Mouse (Mus musculus): ENCODE data around the gene Ptpn13. TPM values are rescaled to one million over a fixed set of nuclear protein-coding genes. Genes with fewer than 3 reads are reported as not detected.
A peak's percentile ranks its signal among the peaks of the same experiment; 100 is the strongest.

Gene Ptpn13
- polyA plus RNA-seq, 1 experiment from 2014 or later: 8.7 TPM

- no peaks in the 10 kb centered on the region for H3K27me3 ChIP-seq (ENCODE audit: control insufficient read depth, insufficient read depth, low read length)
- H3K4me3 ChIP-seq (replicated peaks; ENCODE audit: low read depth, low read length): no peak overlapping the region
- H3K36me3 ChIP-seq (ENCODE audit: control insufficient read depth, insufficient read depth, low read length): no peaks in the 10 kb centered on the region
- no peaks in the 10 kb centered on the region for H3K9me3 ChIP-seq (ENCODE audit: control insufficient read depth, low read length)
- no peak for ATAC-seq (ENCODE audit: low FRiP score, low TSS enrichment)
- no peak overlapping the region for H3K9ac ChIP-seq (replicated peaks; ENCODE audit: low read length)
- no peak overlapping the region for H3K4me2 ChIP-seq (ENCODE audit: low read length)
- DNase-seq: no peak
- H3K27ac ChIP-seq (replicated peaks; ENCODE audit: low read depth, low read length): no peak overlapping the region
- WGBS: 92% methylated on average over 10 of the region's 10 CpGs
- no peaks in the 10 kb centered on the region for H3K4me1 ChIP-seq (ENCODE audit: control insufficient read depth, insufficient read depth, low read length)
Observed at GRCm38 (mm10) chr5:103610856-103611472, 186.0 kb downstream of the Ptpn13 start.

GRCm38 (mm10) chr5:103612316-103612715, 187.3 kb downstream of the Ptpn13 start:
- WGBS: 83% methylated on average over 7 of the region's 7 CpGs
- DNase-seq (no peak), ATAC-seq (ENCODE audit: low FRiP score, low TSS enrichment) (no peak)

DNA sequence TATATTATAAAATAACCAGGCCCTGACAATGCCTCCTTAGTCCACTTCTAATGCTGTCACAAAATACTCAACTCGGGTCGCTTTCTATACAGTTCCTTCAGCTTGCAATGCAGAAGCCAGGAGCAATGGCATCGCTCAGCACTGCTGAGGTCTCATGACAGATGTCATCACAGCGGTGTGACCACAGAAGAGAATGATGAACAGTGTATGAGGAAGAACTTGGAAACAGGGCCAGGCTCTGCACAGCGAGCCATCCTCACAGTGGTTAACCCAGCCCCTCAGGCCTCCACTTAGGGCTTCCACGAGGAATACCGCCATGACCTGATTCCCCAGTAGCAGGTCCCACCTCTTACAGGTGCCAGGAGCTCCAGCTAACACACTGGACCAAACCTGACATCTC, 189.4 kb downstream of the Ptpn13 start:
- no peak overlapping the region for H3K4me3 ChIP-seq (replicated peaks; ENCODE audit: low read depth, low read length)
- H3K36me3 ChIP-seq (ENCODE audit: control insufficient read depth, insufficient read depth, low read length): no peaks in the 10 kb centered on the region
- no peak overlapping the region for H3K27ac ChIP-seq (replicated peaks; ENCODE audit: low read depth, low read length)
- WGBS: 92% methylated on average over 7 of the region's 7 CpGs
- no peak overlapping the region for H3K9ac ChIP-seq (replicated peaks; ENCODE audit: low read length)
- no peak overlapping the region for H3K4me2 ChIP-seq (ENCODE audit: low read length)
- H3K27me3 ChIP-seq (ENCODE audit: control insufficient read depth, insufficient read depth, low read length): no peaks in the 10 kb centered on the region
- no peaks in the 10 kb centered on the region for H3K9me3 ChIP-seq (ENCODE audit: control insufficient read depth, low read length)
- ATAC-seq (ENCODE audit: low FRiP score, low TSS enrichment) (no peak), DNase-seq (no peak)
- H3K4me1 ChIP-seq (ENCODE audit: control insufficient read depth, insufficient read depth, low read length): no peaks in the 10 kb centered on the region

More at GRCm38 (mm10) chr5:103612316-103612715, 187.3 kb downstream of the Ptpn13 start:
- Histone ChIP-seq H3K4me2 (ENCODE audit: low read length) (no peak overlapping the region), H3K27me3 (ENCODE audit: control insufficient read depth, insufficient read depth, low read length) (no peaks in the 10 kb centered on the region), H3K27ac (replicated peaks; ENCODE audit: low read depth, low read length) (no peak overlapping the region), H3K4me1 (ENCODE audit: control insufficient read depth, insufficient read depth, low read length) (no peaks in the 10 kb centered on the region), H3K36me3 (ENCODE audit: control insufficient read depth, insufficient read depth, low read length) (no peaks in the 10 kb centered on the region), H3K9ac (replicated peaks; ENCODE audit: low read length) (no peak overlapping the region), H3K4me3 (replicated peaks; ENCODE audit: low read depth, low read length) (no peak overlapping the region), H3K9me3 (ENCODE audit: control insufficient read depth, low read length) (no peaks in the 10 kb centered on the region)

DNA sequence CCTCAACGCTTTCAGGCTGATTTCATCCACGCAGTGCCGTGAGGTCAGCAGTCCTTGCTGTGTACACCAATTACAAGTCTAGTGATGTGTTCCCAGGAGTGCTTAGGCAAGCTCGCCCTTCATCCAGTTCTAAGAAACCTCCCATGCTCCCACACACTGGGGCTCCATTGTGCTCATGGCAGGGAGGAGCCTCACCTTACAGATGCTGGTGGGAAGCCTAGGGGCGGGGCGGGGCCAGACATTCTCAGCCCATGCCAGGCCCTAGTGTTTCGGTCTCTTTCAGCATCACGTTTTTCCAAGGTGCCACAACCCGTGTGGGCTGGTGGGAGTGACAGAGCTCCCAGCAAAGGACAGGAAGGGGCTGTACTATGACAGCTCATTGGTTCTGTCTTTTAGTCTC, 192.2 kb downstream of the Ptpn13 start:
- WGBS: 65% methylated on average over 9 of the region's 9 CpGs
- Histone ChIP-seq H3K36me3 (ENCODE audit: control insufficient read depth, insufficient read depth, low read length) (no peaks in the 10 kb centered on the region), H3K9me3 (ENCODE audit: control insufficient read depth, low read length) (no peaks in the 10 kb centered on the region), H3K4me3 (replicated peaks; ENCODE audit: low read depth, low read length) (no peak overlapping the region), H3K4me1 (ENCODE audit: control insufficient read depth, insufficient read depth, low read length) (no peaks in the 10 kb centered on the region), H3K27ac (replicated peaks; ENCODE audit: low read depth, low read length) (no peak overlapping the region), H3K27me3 (ENCODE audit: control insufficient read depth, insufficient read depth, low read length) (no peaks in the 10 kb centered on the region), H3K9ac (replicated peaks; ENCODE audit: low read length) (no peak overlapping the region), H3K4me2 (ENCODE audit: low read length) (no peak overlapping the region)
- DNase-seq: no peak
- ATAC-seq (ENCODE audit: low FRiP score, low TSS enrichment): no peak

DNA sequence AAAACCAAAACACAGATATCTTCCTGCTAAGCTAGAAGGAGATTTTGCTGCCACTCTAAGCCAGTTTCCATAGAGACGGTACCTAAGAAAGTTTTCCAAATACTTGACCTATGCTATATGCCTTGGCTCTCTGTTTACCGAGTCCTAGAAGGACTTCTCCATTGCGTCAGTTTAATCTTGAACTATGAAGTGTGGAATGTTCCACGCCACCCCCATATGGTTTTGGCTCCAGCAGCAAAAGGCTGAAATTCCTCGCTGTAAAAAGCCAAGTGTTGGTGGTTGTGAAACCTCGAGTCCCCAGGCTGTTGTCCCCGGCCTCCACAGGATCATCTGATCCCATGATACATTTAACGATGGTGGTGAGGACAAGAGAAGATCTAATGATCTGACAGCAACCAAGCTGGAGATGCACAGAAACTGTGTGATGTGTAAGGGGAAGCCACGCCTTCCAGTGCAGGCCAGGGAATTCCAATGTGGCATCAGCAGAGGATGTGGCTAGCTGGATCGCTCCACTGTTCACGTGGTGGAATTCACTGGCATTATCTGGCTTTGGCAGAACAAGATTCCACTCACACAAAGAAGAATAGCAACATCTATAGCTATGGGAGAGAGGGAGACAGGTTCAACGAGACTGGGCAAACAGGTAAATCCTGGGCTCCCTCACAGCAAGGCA, 195.4 kb downstream of the Ptpn13 start:
- 84% methylated on average over 12 of the region's 12 CpGs for WGBS
- ATAC-seq (ENCODE audit: low FRiP score, low TSS enrichment) (no peak), DNase-seq (no peak)
- Histone ChIP-seq H3K9ac (replicated peaks; ENCODE audit: low read length) (no peak overlapping the region), H3K27me3 (ENCODE audit: control insufficient read depth, insufficient read depth, low read length) (no peaks in the 10 kb centered on the region), H3K36me3 (ENCODE audit: control insufficient read depth, insufficient read depth, low read length) (no peaks in the 10 kb centered on the region), H3K27ac (replicated peaks; ENCODE audit: low read depth, low read length) (no peak overlapping the region), H3K4me3 (replicated peaks; ENCODE audit: low read depth, low read length) (no peak overlapping the region), H3K4me1 (ENCODE audit: control insufficient read depth, insufficient read depth, low read length) (no peaks in the 10 kb centered on the region), H3K4me2 (ENCODE audit: low read length) (no peak overlapping the region), H3K9me3 (ENCODE audit: control insufficient read depth, low read length) (no peaks in the 10 kb centered on the region)

GRCm38 (mm10) chr5:103622321-103622720, 197.3 kb downstream of the Ptpn13 start:
- Histone ChIP-seq H3K4me2 (ENCODE audit: low read length) (no peak overlapping the region), H3K27me3 (ENCODE audit: control insufficient read depth, insufficient read depth, low read length) (no peaks in the 10 kb centered on the region), H3K27ac (replicated peaks; ENCODE audit: low read depth, low read length) (no peak overlapping the region), H3K4me1 (ENCODE audit: control insufficient read depth, insufficient read depth, low read length) (no peaks in the 10 kb centered on the region), H3K36me3 (ENCODE audit: control insufficient read depth, insufficient read depth, low read length) (no peaks in the 10 kb centered on the region), H3K9me3 (ENCODE audit: control insufficient read depth, low read length) (no peaks in the 10 kb centered on the region), H3K9ac (replicated peaks; ENCODE audit: low read length) (no peak overlapping the region), H3K4me3 (replicated peaks; ENCODE audit: low read depth, low read length) (no peak overlapping the region)
- no peak for ATAC-seq (ENCODE audit: low FRiP score, low TSS enrichment)
- 82% methylated on average over 5 of the region's 5 CpGs for WGBS
- no peak for DNase-seq

DNA sequence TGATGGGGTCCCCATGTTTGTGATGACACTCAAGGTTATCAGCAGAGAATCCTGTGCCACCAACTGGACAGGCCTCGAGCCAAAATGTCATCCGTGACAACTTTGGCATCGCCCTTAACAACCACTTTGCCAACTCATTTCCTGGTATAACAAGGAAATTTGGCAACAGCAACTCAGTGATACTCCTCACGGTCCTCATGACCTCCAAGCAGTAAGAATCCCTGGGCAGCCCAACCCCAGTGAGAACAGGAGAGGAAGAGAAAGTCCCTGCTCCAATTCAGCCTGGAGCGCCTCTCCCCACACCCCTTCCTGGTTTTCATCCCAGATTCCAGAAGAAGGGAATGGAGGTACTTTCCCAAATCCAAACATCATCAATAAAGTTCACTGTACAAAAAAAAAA, 199.8 kb downstream of the Ptpn13 start:
- no peak for DNase-seq
- Histone ChIP-seq H3K36me3 (ENCODE audit: control insufficient read depth, insufficient read depth, low read length) (no peaks in the 10 kb centered on the region), H3K4me1 (ENCODE audit: control insufficient read depth, insufficient read depth, low read length) (no peaks in the 10 kb centered on the region), H3K27ac (replicated peaks; ENCODE audit: low read depth, low read length) (no peak overlapping the region), H3K9ac (replicated peaks; ENCODE audit: low read length) (no peak overlapping the region), H3K4me2 (ENCODE audit: low read length) (no peak overlapping the region), H3K27me3 (ENCODE audit: control insufficient read depth, insufficient read depth, low read length) (no peaks in the 10 kb centered on the region), H3K4me3 (replicated peaks; ENCODE audit: low read depth, low read length) (no peak overlapping the region), H3K9me3 (ENCODE audit: control insufficient read depth, low read length) (no peaks in the 10 kb centered on the region)
- 95% methylated on average over 5 of the region's 5 CpGs for WGBS
- no peak for ATAC-seq (ENCODE audit: low FRiP score, low TSS enrichment)

DNA sequence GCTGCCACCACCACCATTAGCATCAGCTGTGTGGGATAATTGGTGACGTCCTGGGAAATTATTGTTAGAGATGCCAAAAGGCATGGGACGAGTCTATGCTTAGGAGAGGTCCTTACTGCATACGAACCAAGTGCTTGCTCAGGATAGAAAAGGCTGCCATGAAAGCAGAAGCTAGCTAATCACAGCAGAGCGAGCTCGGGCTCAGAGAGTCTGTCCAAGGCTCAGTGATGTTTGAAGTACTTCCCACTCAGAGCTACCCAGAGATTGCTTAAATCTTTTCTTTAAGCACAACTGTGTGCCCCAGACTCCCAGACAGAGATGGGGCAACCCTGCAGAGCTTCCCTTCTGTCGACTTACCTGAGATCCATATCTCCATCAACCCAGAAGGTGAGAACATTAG, 203.5 kb downstream of the Ptpn13 start:
- Histone ChIP-seq H3K9ac (replicated peaks; ENCODE audit: low read length) (no peak overlapping the region), H3K4me2 (ENCODE audit: low read length) (no peak overlapping the region), H3K4me3 (replicated peaks; ENCODE audit: low read depth, low read length) (no peak overlapping the region), H3K27ac (replicated peaks; ENCODE audit: low read depth, low read length) (no peak overlapping the region), H3K36me3 (ENCODE audit: control insufficient read depth, insufficient read depth, low read length) (no peaks in the 10 kb centered on the region), H3K9me3 (ENCODE audit: control insufficient read depth, low read length) (no peaks in the 10 kb centered on the region), H3K27me3 (ENCODE audit: control insufficient read depth, insufficient read depth, low read length) (no peaks in the 10 kb centered on the region), H3K4me1 (ENCODE audit: control insufficient read depth, insufficient read depth, low read length) (no peaks in the 10 kb centered on the region)
- 84% methylated on average over 6 of the region's 6 CpGs for WGBS
- no peak for ATAC-seq (ENCODE audit: low FRiP score, low TSS enrichment)
- no peak for DNase-seq

DNA sequence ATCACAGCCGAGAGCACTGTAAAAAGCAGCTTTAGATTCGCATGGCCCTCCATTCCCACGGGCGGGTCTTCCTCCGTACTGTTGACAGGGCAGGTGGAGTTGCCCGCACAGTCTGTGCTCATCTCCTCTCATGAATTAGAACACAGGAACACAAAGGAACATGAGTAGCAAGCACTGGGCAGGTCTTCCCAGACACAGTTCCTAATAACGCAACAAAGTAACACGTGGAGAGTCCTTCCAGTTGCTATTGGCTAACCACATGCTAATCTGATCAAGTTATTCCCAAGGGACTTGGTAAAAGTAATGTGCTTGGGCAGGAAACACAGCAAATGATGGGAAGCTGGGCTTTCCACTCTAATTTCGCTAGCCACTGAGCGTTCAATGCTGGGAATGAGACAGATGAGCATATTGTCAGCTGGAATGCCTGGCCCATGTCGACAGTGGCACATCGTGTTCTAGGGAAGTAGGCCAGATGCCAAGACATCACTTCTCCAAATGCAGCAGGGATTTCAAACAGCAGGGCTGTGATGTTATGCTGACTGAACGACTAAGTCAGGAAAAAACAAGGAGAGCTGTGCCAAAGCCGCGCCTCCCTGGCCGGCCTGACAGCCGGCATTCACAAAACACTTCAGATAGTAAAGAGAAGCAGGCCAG, 204.2 kb downstream of the Ptpn13 start, which contains the start of gene Slc10a6:
TSS of gene Slc10a6 (minus strand) at position 293 of the 654 bp plus-strand sequence.
- Histone ChIP-seq H3K4me1 (ENCODE audit: control insufficient read depth, insufficient read depth, low read length) (no peaks in the 10 kb centered on the region), H3K36me3 (ENCODE audit: control insufficient read depth, insufficient read depth, low read length) (no peaks in the 10 kb centered on the region), H3K9ac (replicated peaks; ENCODE audit: low read length) (no peak within 1 kb of the TSS), H3K4me3 (replicated peaks; ENCODE audit: low read depth, low read length) (no peak within 1 kb of the TSS), H3K9me3 (ENCODE audit: control insufficient read depth, low read length) (no peaks in the 10 kb centered on the region), H3K4me2 (ENCODE audit: low read length) (no peak within 1 kb of the TSS), H3K27ac (replicated peaks; ENCODE audit: low read depth, low read length) (no peak within 1 kb of the TSS), H3K27me3 (ENCODE audit: control insufficient read depth, insufficient read depth, low read length) (no peaks in the 10 kb centered on the region)
- 69% methylated on average over 17 of the region's 17 CpGs for WGBS
- no peak for ATAC-seq (ENCODE audit: low FRiP score, low TSS enrichment)
- DNase-seq: peak; percentile 68
